Mouse (Mus musculus): ENCODE results near the gene Kmo. TPM values are rescaled to one million over a fixed set of nuclear protein-coding genes. Genes with fewer than 3 reads are reported as not detected.

The Kmo gene
- total RNA-seq, 1 experiment from 2014 or later: 108 TPM

DNA sequence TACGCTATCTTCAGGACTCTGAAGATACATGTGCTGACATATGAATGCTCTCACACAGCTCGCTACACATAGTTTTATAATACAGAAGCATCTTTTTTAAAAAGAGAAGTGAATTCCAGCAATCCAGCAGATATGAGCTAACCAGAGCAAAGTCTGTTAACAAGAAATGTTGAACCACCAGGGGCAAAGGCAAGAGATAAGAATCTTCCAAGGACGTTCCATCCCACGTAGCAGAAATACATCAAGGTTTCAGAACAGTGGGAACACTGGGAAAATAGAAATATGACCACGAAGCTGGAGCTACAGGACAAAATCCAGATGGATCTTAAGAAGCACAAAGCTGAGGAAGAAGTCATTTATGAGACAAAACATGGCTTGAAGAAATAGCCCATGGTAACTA is 10.2 kb downstream of the Kmo start:
- ATAC-seq (ENCODE audit: extremely low read depth, insufficient number of reproducible peaks, low FRiP score, poor library complexity, severe bottlenecking): no peak

DNA sequence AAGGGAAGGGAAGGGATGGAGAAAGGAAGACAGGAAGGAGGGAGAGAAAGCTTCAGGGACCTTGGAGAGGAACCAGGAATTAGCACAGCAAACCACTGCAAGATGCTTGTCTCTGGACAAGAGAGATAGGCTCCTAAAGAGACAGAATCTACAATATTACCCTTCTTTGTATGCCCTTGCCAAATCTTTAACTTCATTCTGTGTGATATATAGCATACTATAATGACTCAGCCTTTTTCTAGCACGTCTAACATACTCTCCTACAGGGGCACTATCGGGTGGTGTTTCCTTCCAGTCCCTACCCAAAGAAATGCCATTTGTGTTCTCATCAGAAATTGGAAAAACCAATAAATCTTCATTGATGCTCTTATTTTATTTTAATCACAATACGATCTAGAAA is 10.9 kb downstream of the Kmo start:
- no peak for ATAC-seq (ENCODE audit: extremely low read depth, insufficient number of reproducible peaks, low FRiP score, poor library complexity, severe bottlenecking)

DNA sequence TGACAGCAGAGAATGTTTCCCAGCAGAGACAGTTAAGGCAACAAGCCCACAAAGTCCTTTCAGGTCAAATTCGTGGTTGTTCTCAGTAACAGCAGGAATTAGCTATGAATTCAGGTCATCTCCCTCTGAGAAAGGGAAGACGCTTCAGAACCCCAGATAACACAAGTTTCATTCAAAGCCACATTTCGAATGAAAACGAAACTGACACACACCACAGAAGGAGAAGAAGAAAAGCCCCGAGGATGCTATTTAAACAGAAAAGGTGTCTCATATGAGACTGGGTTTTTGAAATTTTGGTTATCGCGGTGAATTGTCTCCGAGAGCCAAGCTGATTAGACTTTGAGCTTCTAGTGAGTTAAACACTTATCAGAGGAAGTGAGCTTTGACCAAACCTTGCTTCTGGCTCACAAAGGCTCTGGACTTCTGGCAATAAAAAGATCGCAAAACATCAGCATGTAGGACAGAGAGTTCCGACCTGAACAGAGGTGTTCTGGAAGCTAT is 11.6 kb downstream of the Kmo start:
- ATAC-seq (ENCODE audit: extremely low read depth, insufficient number of reproducible peaks, low FRiP score, poor library complexity, severe bottlenecking): peak; percentile 73

DNA sequence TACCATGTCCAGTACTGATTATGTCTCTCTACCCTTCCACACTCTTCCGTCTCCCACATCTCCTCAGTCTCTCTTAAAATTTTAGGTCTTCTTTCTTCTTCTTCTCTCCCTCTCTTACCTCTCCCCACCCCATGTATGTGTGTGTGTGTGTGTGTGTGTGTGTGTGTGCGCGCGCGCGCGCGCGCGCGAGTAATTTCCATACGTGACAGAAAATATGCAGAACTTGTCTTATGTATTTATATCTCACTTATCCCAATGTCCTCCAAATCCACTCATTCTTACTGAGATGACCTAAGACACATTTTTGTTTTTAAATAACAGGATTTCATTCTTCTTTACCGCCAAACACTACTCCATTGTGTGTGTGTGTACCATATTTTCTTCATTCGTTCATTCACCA is 12.3 kb downstream of the Kmo start:
- no peak for ATAC-seq (ENCODE audit: extremely low read depth, insufficient number of reproducible peaks, low FRiP score, poor library complexity, severe bottlenecking)

DNA sequence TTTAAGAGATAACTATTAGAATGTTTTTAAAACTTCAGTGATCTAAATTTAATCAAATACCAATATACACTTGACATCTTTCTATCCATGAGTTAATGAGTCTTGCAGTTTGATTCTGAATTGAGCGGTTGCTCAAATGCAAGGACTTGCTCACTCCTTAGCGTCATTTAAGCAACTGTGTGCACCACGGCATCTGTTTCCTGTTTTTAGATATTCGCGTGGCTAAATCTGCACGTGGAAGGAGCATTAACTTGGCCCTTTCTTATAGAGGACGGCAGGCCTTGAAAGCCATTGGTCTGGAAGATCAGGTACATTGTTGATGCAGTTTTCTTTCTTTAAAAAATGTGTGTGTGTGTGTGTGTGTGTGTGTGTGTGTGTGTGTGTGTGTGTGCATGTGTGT is 17.5 kb downstream of the Kmo start:
- ATAC-seq (ENCODE audit: extremely low read depth, insufficient number of reproducible peaks, low FRiP score, poor library complexity, severe bottlenecking): peak; percentile 62

DNA sequence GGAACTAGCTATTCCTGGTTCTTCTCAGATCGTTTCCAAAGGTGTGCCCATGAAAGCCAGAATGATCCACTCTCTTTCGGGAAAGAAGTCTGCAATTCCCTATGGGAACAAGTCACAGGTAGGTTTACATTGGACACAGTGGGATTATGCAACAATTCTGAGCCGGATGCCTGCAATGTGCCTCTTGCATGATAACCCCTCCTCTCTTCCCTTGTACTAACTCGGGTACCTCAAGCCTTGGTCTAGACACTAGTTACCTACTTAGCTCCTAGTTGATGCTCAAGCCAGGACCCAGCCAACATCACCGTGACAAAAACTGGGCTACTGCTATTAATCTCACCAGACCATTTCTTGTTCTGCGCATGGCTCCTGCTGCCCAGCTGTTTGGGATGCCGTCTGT is 18.9 kb downstream of the Kmo start:
- ATAC-seq (ENCODE audit: extremely low read depth, insufficient number of reproducible peaks, low FRiP score, poor library complexity, severe bottlenecking): no peak

DNA sequence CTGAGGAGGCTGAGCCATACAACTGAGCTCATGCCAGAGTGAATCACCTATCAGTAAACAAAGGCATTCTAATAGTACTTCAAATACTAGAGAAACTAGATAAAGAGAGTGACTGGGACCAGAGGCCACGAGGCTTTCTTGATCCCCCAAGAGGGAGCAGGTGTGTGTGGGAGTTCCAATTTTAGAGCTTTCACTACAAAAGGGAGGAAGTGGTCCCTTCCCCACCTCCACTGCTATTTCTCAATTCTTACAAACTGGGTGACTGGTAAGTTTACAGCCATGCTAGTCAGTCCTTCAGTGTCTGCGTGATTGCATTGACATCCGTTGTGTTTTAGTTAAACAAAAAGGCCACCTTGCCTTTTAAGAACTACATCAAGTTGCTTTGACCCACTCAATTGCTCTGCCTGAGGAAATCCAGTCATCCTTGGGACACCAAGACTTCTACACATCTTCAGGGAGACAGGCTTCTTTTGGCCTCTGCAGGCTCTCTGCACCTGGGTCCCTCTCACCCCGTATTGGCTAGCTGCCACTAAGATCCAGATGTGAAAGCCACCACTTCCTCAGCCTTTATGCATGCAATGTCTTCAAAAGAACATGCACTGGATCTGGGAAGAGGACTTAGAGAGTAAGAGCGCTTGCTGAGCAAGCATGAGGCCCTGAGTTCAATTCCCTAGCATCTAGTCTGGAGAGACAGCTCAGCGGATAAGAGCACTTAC is 20.4 kb downstream of the Kmo start:
- ATAC-seq (ENCODE audit: extremely low read depth, insufficient number of reproducible peaks, low FRiP score, poor library complexity, severe bottlenecking): no peak

DNA sequence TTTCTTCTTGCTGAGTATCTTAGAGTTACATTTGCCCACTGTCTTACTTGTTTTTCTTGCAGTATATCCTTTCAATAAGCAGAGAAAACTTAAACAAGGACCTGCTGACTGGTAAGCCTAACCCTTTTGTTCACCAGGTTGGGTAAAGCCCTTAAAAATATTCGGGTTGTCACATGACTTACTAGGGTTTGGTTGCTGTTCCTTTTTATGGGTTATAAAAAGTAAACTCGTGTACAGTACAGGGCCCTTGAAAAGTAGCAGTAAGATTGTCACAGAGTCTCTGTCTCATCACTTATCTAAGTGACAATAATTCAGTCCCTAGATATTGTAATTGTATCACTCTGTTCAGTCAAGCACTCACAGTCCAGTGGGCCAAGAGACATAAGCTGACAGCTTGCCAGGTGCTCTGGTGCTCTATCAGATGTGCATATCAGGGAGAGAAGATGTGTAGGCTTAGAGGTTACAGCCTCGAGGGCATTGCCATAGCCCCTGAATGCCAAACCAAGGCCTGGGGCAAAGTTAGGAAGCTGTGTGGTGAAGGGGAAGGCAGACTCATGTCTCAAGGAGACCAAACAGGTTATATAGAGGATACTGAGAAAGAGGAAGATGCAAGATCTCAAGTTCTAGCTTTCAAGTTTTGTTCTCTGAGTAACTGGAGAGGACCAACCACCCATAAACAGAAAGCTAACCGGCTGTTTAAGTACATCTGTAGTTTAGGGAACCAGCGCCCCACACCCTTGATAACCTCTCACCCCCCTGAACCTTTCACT is 23.5 kb downstream of the Kmo start:
- peak; percentile 57 for ATAC-seq (ENCODE audit: extremely low read depth, insufficient number of reproducible peaks, low FRiP score, poor library complexity, severe bottlenecking)

DNA sequence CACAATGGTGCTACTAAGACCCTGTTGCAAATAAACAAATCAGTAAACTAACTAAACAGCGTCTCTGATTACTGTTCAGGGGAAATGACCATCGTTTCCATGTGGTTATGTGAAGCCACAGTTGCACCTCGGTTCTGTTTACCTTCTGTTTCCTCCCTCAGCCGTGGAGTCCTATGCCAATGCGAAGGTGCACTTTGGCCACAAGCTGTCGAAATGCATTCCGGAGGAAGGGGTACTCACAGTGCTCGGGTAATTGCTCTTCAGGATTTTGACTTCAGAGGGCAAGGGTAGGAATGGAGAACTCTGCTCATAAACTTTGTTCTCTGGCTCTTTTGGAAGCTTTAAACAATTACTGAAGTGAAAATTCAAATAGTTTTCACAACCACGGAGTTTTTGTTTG is 26.8 kb downstream of the Kmo start:
- ATAC-seq (ENCODE audit: extremely low read depth, insufficient number of reproducible peaks, low FRiP score, poor library complexity, severe bottlenecking): no peak

DNA sequence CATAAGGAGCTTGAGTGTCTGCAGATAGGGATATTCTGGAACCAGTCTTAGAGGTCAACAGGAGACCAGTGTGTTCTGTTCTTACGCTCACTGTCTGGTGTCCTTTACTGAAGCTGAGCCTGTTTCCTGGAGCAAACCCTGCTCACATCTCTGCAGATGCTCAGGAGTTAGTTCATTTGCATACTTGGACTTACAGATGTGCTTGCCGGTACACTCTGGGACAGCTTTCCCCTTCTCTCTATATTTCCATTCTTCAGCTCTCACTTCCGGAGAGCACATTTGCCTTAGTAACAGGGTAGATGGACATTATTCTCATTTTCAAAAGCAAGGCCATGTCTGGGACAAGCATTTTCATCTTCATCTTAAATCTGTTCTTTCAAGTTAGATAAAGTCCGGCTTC is 28.4 kb downstream of the Kmo start:
- ATAC-seq (ENCODE audit: extremely low read depth, insufficient number of reproducible peaks, low FRiP score, poor library complexity, severe bottlenecking): no peak

DNA sequence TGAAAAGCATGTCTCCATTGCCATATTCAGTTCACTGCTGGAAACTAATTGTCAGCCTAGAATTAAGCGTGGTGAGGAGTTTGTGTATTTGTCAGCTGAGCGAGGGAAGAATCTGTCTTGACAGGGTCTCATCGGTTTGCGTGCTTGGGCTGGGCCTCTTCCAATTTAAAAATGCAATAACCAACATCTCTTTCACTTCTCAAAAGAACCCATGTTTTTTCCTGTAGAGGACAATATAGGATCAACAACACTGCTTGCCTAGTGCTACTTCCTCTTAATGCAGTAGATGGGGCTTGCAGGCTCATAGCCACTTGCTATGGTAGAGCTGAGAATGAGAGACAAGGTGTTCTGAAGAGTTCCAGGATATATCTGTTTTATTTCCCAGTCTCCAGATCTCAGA is 39.7 kb downstream of the Kmo start:
- ATAC-seq (ENCODE audit: extremely low read depth, insufficient number of reproducible peaks, low FRiP score, poor library complexity, severe bottlenecking): peak; percentile 88

DNA sequence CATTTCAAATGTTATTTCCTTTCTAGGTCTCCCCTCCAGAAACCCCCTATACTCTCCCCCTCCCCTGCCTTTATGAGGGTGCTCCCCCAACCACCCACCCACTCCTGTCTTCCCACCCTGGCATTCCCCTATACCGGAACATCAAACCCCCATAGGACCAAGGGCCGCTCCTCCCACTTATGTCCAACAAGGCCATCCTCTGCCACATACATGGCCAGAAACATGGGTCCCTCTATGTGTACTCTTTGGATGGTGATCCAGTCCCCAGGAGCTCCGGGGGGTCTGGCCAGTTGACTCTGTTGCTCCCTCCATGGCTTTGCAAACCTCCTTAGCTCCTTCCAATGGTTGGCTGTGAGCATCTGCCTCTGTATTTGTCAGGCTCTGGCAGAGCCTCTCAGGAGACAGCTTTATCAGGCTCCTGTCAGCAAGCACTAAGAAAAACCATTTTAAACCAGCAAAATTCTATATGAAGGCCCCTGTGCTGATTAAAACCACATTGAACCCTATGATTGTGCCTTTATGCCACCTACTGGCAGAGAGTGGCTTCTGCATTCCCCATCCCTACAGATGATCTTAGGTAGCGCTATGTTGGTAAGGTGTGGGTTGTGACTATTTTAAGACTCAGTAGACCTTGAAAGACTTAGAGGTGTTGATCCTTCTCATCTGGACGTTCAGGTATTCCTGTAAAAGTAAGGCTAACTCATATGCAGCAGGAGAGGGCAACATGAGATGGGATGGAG is 48.7 kb downstream of the Kmo start:
- peak; percentile 94 for ATAC-seq (ENCODE audit: extremely low read depth, insufficient number of reproducible peaks, low FRiP score, poor library complexity, severe bottlenecking)

DNA sequence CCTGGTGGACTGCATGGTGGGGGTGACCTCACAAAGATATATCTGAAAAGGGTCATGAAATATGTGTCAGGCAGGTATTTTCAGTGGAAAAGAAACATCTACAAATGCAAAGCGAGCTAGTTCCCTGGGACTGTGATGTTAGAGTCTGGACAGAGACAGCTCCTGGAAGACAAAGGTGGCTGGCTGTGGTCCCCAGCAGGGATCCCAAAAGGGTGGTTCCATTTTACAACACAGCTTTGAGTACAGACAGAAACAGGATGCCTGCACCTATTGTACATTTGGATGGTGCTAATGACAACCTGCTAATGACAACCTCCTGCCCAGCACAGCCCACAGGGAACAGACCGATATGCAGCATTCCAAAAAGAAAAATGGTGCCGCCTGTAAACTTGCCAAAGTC is 49.3 kb downstream of the Kmo start:
- no peak for ATAC-seq (ENCODE audit: extremely low read depth, insufficient number of reproducible peaks, low FRiP score, poor library complexity, severe bottlenecking)

DNA sequence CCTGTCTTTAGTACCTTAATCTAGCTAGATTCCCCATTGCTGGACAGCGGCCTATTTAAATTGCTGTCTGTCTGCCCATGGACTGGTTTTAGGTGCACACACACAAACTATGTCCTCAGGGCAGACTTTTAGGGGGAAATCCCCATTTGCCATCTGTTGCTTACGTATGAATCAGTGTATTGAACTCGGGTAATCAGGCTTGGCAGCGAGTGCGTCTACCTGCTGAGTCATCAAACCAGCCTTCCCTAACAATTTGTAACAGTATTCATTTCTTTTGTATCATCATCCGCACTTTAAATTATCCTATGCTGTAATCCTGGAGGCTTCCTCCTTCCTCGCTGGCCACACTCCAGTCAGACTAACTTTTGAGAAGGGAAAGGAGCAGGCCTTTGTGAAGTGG is 49.9 kb downstream of the Kmo start:
- ATAC-seq (ENCODE audit: extremely low read depth, insufficient number of reproducible peaks, low FRiP score, poor library complexity, severe bottlenecking): no peak

DNA sequence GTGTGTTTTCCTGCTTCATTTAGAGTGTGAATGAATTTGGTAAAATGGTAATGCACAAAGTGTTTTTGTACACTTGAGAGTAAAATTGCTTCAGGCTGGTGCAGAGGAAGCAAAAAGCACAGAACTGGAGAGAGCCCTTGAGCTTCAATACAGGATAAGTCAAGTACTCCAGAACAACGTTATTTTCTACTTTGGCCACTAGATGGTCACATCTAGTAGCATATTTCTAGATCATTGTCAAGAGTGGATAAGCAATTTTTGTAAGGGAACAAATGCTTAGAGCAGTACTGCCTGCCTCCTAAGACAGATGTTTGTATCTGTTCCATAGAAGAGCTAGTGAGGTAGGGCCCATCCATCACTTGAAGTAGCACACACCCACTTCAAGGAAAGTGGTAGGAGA is 51.4 kb downstream of the Kmo start:
- no peak for ATAC-seq (ENCODE audit: extremely low read depth, insufficient number of reproducible peaks, low FRiP score, poor library complexity, severe bottlenecking)

DNA sequence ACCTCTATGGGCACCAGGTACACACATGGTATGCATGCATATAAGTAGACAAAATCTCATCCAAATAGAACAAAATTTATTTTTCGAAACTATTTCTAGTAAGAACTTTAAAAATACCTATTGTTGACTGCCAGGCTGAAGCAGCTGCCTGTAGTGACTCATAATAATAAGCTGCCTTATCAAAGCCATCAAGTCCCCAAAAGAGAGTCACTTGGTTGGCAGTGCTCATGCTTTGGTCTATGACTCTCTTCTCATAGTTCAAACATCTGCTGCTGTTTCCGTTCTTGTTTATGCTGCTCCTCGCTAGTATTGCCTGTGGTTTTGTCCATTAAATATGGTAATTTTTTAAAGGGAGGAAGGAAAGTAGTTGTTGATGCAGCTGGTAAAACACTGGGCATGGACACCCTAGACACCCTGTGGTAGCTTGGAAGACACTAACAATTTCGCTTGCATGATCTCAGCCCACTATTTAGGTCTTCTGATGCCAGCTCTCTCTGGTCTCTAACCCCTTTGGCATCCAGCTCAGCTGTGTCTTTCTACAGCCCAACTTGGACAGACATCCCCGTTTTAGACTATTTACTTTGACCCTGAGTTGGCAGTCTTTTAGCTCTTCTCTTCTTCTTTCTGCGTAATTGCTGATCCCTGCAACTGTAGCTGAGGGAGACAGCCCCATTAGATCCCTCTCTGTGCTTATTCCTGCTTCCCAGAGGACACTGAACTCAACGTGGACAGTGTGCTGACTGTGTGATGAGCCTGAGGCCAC is 53.6 kb downstream of the Kmo start:
- ATAC-seq (ENCODE audit: extremely low read depth, insufficient number of reproducible peaks, low FRiP score, poor library complexity, severe bottlenecking): no peak

DNA sequence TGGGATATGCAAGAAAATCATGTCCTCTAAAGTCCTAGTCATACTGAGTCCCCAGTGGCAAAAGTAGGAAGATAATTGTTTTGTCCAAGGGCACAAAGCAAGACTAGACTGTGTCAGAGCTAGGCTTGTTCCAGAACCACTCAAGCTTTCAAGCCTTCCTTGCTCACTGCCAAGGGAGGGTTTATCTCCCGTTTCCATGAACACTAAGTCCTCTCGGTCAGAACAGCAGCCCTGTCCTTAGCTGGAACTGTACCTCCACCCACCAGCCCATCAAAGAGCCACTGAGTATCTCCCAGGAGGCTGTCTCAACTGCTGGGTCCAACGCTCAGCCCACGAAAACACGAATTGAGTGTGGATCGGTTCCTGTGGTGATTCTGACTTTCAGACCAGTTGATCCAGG is 54.9 kb downstream of the Kmo start:
- no peak for ATAC-seq (ENCODE audit: extremely low read depth, insufficient number of reproducible peaks, low FRiP score, poor library complexity, severe bottlenecking)

DNA sequence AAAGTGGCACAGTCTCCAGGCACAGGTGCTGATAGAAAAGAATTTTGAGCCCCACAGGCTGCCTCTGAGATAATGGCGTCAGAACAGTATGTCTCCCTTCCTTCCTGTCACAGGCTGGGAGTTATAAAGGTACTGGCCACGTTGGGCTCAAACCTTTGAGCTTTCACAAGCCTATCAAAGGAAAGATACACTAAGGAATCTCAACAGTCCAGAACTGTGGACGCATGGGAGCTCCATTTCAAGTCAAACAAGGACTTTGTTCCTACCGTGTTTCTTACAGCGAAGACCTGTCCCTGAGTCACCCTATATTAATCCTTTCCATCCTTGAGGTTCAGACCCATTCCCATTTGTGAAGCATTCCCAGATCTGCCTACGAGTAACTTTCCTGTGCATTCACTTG is 57.3 kb downstream of the Kmo start:
- ATAC-seq (ENCODE audit: extremely low read depth, insufficient number of reproducible peaks, low FRiP score, poor library complexity, severe bottlenecking): no peak

DNA sequence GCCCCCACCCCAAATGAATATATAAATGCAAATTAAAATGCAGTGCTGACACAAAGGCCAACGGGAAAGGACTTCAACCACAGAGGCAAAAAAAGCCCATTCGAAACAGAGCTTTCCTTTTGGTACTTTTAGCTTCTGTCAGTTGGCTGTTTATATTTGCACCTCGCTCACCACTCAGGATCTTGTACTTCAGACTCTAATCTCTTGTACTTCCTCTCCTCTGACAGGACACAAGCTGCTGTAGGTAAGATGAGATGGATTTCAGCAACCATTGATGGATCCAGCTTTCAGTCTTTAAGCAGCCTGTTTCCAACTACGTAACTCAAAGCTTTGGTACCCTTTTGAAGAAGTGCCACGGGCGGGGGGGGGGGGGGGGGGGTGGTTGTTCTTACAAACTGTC is 60.8 kb downstream of the Kmo start:
- no peak for ATAC-seq (ENCODE audit: extremely low read depth, insufficient number of reproducible peaks, low FRiP score, poor library complexity, severe bottlenecking)
